Mouse (Mus musculus): ENCODE measurements around the gene Cntfr.

The Cntfr gene

DNA sequence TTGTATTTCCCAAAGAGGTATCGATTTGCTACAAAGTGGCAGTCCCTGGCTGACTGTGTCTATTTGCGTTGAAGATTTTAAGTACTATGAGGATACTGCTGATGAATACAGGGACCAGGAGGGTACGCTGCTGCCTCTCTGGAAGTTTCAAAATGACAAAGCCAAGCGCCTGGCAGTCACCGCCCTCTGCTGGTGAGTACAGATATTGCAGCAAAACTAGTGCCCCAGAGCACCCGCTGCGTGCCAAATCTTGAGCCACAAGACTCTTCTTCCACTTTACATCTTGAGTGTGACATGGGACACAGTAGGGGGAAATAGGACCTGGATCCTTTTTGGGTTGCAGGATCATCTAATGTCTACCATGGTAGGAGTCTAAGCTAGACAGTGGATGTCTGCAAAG lies 82.7 kb downstream of the Cntfr start:
- peak; percentile 22 to 25 for DNase-seq (ENCODE audit: low spot score in 2 of 2)

DNA sequence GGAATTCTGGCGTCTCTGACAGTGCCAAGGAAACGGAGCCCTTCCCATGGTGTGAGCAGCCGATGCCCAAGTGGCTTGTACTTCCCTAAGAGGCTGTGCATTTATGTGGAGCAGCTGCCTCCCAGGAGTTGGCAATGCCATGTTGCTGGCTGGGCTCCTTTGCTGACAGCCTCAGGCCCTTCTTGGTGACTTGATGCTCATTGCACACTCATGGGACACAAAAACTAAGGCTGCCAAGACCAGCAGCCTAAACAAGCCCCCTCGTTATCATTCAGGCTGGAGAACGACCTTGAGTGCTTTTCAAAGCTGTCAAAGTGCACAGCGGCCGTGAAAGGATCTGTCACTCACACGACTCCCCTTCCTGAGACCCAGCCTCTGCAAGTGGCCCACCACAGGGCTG lies 84.7 kb downstream of the Cntfr start:
- no peak for DNase-seq (ENCODE audit: low spot score in 2 of 2)

DNA sequence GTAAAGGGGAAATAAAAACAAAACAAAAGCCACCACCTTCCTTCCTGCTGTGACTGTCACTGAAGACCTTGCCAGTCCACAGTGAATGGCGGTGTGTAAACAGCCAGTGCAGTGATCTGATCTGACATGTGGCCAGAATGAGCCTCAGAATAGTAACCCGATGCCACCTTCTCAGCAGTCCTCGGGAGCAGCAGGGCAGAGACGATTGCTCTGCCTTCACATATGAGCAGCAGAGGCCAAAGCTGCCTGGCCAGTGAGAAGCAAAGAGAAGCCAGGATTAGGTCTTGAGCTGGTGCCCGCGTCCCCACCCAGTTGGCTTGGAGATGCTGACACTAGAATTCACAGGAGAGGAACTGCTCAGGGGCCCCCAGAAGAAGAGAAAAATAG lies 86.3 kb downstream of the Cntfr start:
- no peak for DNase-seq (ENCODE audit: low spot score in 2 of 2)

DNA sequence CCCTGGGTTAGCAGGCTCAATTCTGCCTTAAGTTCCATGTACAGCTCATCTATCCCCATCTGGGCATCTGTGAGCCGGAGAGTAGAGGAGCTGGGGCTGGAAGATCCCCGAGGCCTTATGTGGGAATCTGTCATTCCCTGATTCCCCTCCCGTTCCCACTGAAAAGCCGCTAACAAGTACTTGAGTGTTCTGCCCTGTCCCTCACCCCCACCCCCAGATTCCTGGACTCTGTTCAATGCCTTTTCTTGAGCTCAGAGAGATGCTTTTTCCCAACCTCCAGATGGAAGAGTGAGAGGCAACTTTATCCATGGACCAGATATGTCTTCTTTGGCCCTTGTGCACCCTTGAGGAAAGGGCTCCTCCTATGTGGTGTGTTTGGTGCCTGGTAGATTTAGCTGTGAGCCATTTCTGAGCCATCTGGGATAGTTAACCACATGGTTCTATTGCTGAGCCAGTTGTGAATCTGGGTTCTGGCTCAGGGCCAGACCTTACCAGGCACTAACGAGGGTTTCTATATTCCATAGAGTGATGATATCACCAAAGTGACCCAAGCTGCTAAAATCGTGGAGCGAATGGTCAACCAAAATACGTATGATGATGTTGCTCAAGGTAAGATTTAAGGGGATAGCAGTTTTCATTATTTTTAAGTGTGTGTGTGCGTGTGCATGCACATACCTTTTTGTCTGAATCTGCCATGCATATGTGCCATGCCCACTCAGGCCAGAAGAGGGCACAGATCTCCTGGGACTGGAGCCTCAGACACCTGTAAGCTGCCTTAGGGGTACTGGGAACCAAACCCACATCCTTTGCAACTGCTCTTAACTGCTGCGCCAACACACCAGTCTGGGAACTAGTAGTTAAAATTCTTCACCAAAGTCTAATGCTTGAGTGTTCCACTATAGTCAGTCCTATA lies 87.0 kb downstream of the Cntfr start:
- DNase-seq (ENCODE audit: low spot score in 2 of 2) = no peak
